Mouse (Mus musculus) liver, embryonic 11.5 days (tissue): ENCODE measurements around the gene Lenep. TPM values are rescaled to one million over a fixed set of nuclear protein-coding genes. Genes with fewer than 3 reads are reported as not detected.

ENCODE experiments used
- ATAC-seq: fragments of 200-750 bp; cut with Nextera tagmentation; replicated peaks from 2 replicates; pipeline ENCODE4 v1.8.0; 2017; ENCODE audit warnings: moderate number of reproducible peaks, mild to moderate bottlenecking, moderate TSS enrichment, moderate library complexity; ENCODE audit not compliant: low FRiP score
- DNase-seq: peaks from one replicate; pipeline ENCODE4 v3.0.0-alpha.2; 2017; ENCODE audit warnings: low spot score
- H3K27ac ChIP-seq: fragments of 300-500 bp; sonication (generic); 2 replicates; pipeline ENCODE4 v1.5.1; 2014; ENCODE audit warnings: mild to moderate bottlenecking, low read depth, low read length, control low read depth
- H3K27me3 ChIP-seq: fragments of 300-500 bp; sonication (generic); replicated peaks from 2 replicates; pipeline ENCODE4 v1.6.1; 2014; ENCODE audit warnings: low read length, mixed read lengths; ENCODE audit not compliant: control insufficient read depth, insufficient read depth
- H3K36me3 ChIP-seq: fragments of 300-500 bp; sonication (generic); 2 replicates; pipeline ENCODE4 v1.6.1; 2014; ENCODE audit warnings: mild to moderate bottlenecking, low read length, moderate library complexity, mixed read lengths; ENCODE audit not compliant: control insufficient read depth, insufficient read depth
- H3K4me1 ChIP-seq: fragments of 300-500 bp; sonication (generic); replicated peaks from 2 replicates; pipeline ENCODE4 v1.6.1; 2014; ENCODE audit warnings: low read length, mixed read lengths; ENCODE audit not compliant: control insufficient read depth, insufficient read depth
- H3K4me2 ChIP-seq: fragments of 300-500 bp; sonication (generic); 2 replicates; pipeline ENCODE4 v1.6.1; 2014; ENCODE audit warnings: mild to moderate bottlenecking, control low read depth, moderate library complexity
- H3K4me3 ChIP-seq: fragments of 300-500 bp; sonication (generic); 2 replicates; pipeline ENCODE4 v1.5.1; 2014; ENCODE audit warnings: low read depth, low read length, control low read depth
- H3K9ac ChIP-seq: fragments of 300-500 bp; sonication (generic); 2 replicates; pipeline ENCODE4 v1.6.1; 2014; ENCODE audit warnings: low read depth, low read length, control low read depth
- H3K9me3 ChIP-seq: fragments of 300-500 bp; sonication (generic); 2 replicates; pipeline ENCODE4 v1.6.1; 2016; ENCODE audit warnings: low read length, inconsistent platforms, mixed read lengths; ENCODE audit not compliant: control insufficient read depth
- WGBS: fragments of 180-500 bp; shearing (Covaris S2); extraction: QIAGEN DNeasy Blood & Tissue Kit; methylation state at CpG from one replicate; pipeline ENCODE4 v1.1.7; 2014; 5-methylcytosine and 5-hydroxymethylcytosine counted together
- polyA plus RNA-seq: library from polyadenylated mRNA; unstranded; fragments of >200 nt; fragmentation: Nextera tagmentation; extraction: Ambion mirVana; gene quantifications from 2 replicates; pipeline ENCODE4 v1.2.1, GENCODE M21; 2014

Gene Lenep
- polyA plus RNA-seq, 1 experiment from 2014 or later = not detected

DNA sequence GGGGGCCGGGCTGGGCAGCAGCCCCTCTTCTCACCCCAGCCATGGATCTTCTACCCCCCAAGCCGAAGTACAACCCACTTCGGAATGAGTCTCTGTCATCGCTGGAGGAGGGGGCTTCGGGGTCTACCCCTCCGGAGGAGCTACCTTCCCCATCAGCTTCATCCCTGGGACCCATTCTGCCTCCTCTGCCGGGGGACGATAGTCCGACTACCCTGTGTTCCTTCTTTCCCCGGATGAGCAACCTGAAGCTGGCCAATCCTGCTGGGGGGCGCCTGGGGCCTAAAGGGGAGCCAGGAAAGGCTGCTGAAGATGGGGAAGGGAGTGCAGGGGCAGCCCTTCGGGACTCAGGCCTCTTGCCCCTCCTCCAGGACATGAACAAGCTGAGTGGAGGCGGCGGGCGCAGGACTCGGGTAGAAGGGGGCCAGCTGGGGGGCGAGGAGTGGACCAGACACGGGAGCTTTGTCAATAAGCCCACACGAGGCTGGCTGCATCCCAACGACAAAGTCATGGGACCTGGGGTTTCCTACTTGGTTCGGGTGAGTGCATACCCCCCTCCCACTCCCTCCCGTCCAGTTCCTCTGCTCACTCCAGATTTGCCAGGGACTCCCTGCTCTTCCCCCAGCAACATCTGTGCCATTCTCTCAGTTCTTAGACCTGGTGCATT lies 19.3 kb upstream of the Lenep start:
- no peak for ATAC-seq
- Histone ChIP-seq H3K36me3 (peaks cover 3% of the 10 kb centered on the region), H3K4me1 (peaks cover 55% of the 10 kb centered on the region), H3K9me3 (no peaks in the 10 kb centered on the region), H3K9ac (peak overlapping the region; percentile 78), H3K4me2 (peak overlapping the region; percentile 98), H3K27ac (peak overlapping the region; percentile 91), H3K4me3 (peak overlapping the region; percentile 64), H3K27me3 (no peaks in the 10 kb centered on the region)
- no peak for DNase-seq
- 14% methylated on average over 22 of the region's 22 CpGs for WGBS

- Histone ChIP-seq H3K27me3 (no peaks in the 10 kb centered on the region), H3K27ac (peak overlapping the region; percentile 91), H3K36me3 (peaks cover 6% of the 10 kb centered on the region), H3K9me3 (no peaks in the 10 kb centered on the region), H3K4me2 (peak overlapping the region; percentile 98), H3K4me1 (peaks cover 55% of the 10 kb centered on the region), H3K4me3 (peak overlapping the region; percentile 64), H3K9ac (peak overlapping the region; percentile 78)
- ATAC-seq (peak; percentile 78), DNase-seq (peak; percentile 73)
- whole genome bisulfite sequencing = 5% methylated on average over 11 of the region's 11 CpGs
Measured at GRCm38 (mm10) chr3:89421002-89421774, 18.6 kb upstream of the Lenep start.

DNA sequence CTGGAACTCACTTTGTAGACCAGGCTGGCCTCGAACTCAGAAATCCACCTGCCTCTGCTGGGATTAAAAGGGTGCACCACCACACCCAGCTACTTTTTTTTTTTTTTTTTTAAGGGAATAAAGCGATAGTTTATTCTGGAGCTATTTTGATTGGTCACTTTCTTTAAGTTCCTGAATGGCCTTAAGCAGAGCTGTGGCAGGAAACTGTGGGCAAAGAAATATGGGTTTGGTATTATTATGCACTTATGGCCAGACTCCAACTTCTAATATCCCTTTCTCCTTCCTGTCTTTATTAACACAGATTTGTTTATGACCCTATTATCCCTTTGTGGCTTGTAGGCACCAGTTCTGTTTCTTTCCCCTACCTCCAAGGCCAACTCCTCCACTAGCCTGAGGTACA lies 17.8 kb upstream of the Lenep start:
- Histone ChIP-seq H3K27me3 (no peaks in the 10 kb centered on the region), H3K9ac (peak overlapping the region; percentile 78; the same call in 1 of the 2 replicates), H3K36me3 (peaks cover 13% of the 10 kb centered on the region), H3K4me3 (peak overlapping the region; percentile 64), H3K27ac (peak overlapping the region; percentile 95), H3K4me2 (peak overlapping the region; percentile 98), H3K4me1 (peaks cover 54% of the 10 kb centered on the region), H3K9me3 (no peaks in the 10 kb centered on the region)
- no peak for ATAC-seq
- 33% methylated on average over 2 of the region's 2 CpGs for WGBS
- DNase-seq = no peak

- H3K4me3 ChIP-seq = peak overlapping the region; percentile 63
- peaks cover 17% of the 10 kb centered on the region for H3K36me3 ChIP-seq
- DNase-seq = no peak
- peaks cover 51% of the 10 kb centered on the region for H3K4me1 ChIP-seq
- H3K4me2 ChIP-seq = peak overlapping the region; percentile 98
- H3K9me3 ChIP-seq = no peaks in the 10 kb centered on the region
- peak overlapping the region; percentile 95 for H3K27ac ChIP-seq
- H3K27me3 ChIP-seq = no peaks in the 10 kb centered on the region
- 22% methylated on average over 3 of the region's 3 CpGs for WGBS
- no peak for ATAC-seq
- peak overlapping the region; percentile 75 for H3K9ac ChIP-seq
Measured at GRCm38 (mm10) chr3:89419981-89420380, 17.4 kb upstream of the Lenep start.

GRCm38 (mm10) chr3:89419571-89419970 lies 17.0 kb upstream of the Lenep start:
- Histone ChIP-seq H3K4me2 (peak overlapping the region; percentile 98), H3K36me3 (peaks cover 21% of the 10 kb centered on the region), H3K27ac (peak overlapping the region; percentile 95), H3K4me1 (peaks cover 47% of the 10 kb centered on the region), H3K9ac (peak overlapping the region; percentile 75), H3K4me3 (peak overlapping the region; percentile 63), H3K27me3 (no peaks in the 10 kb centered on the region), H3K9me3 (no peaks in the 10 kb centered on the region)
- no peak for ATAC-seq
- WGBS = 5% methylated on average over 9 of the region's 9 CpGs
- no peak for DNase-seq

DNA sequence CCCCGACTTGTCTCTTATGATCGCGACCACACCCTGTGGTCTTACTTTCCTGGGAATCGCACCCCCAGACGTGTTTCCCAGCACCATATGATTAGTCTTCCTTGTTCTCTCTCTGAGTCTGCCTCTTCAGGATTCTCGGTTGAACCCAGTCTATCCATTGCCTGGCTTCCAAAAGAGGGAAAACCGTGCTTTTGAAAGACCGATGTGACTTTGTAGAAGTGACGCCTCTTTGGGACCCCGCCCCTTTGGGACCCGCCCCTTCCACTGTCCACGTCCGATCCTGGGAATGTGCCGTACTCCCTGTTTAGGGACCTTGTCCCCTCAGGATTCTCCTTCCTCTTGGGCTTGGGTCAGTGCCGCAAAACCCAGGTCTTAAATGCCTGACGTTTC lies 16.3 kb upstream of the Lenep start:
- H3K36me3 ChIP-seq = peaks cover 27% of the 10 kb centered on the region
- H3K27ac ChIP-seq = peak overlapping the region; percentile 95
- peak overlapping the region; percentile 75 for H3K9ac ChIP-seq
- H3K4me1 ChIP-seq = peaks cover 41% of the 10 kb centered on the region
- no peaks in the 10 kb centered on the region for H3K27me3 ChIP-seq
- peak overlapping the region; percentile 98 for H3K4me2 ChIP-seq
- DNase-seq (peak; percentile 89), ATAC-seq (peak; percentile 3; the same call in 1 of the 2 replicates)
- whole genome bisulfite sequencing = under 1% methylated on average over 16 of the region's 16 CpGs
- H3K9me3 ChIP-seq = no peaks in the 10 kb centered on the region
- H3K4me3 ChIP-seq = peak overlapping the region; percentile 63

DNA sequence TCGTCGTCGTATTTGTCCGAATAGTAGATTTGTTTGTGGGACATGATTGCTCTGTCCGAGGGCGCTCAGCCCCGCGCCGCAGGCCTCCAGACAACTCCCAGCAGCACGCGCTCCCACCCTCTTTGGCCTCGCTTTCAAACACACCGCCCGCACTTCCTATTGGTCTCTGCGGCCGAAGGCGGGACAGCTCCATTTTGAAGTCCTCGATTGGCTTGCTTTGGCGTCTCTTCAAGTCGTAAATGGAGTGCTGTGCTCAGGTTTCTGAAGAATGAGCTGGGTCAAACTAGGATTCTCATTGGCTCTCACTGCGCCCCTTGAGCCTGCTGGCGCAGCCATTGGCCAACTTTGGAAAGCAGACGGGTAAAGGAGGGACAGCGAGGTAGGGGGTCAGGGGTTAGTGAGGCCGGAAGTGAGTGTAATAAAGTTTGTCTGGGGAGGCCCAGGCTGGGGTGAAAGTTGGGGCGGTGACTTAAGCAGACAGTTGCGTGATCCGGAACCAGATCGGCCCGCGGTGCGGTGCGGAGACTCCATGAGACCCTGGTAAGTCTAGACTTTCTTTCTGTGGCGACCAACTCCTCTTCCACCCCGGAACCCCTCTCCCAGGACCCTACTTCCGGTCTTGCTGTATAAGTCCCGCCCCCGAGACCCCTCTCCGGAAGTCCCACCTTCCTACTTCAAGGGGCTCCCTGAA lies 15.7 kb upstream of the Lenep start, which contains the start of the genes Cks1b and Shc1:
TSS of gene Cks1b (minus strand) at position 214 of the 691 bp plus-strand sequence.
TSS of gene Shc1 (plus strand) at position 274 of the 691 bp plus-strand sequence.
- H3K4me1 ChIP-seq = peaks cover 35% of the 10 kb centered on the region
- DNase-seq (peak; percentile 93), ATAC-seq (peak; percentile 91)
- peak within 1 kb of the TSS; percentile 75 for H3K9ac ChIP-seq
- no peaks in the 10 kb centered on the region for H3K9me3 ChIP-seq
- H3K4me3 ChIP-seq = peak within 1 kb of the TSS; percentile 63
- peak within 1 kb of the TSS; percentile 98 for H3K4me2 ChIP-seq
- peak within 1 kb of the TSS; percentile 95 for H3K27ac ChIP-seq
- peaks cover 26% of the 10 kb centered on the region for H3K36me3 ChIP-seq
- no peaks in the 10 kb centered on the region for H3K27me3 ChIP-seq
- under 1% methylated on average over 39 of the region's 39 CpGs for WGBS

DNA sequence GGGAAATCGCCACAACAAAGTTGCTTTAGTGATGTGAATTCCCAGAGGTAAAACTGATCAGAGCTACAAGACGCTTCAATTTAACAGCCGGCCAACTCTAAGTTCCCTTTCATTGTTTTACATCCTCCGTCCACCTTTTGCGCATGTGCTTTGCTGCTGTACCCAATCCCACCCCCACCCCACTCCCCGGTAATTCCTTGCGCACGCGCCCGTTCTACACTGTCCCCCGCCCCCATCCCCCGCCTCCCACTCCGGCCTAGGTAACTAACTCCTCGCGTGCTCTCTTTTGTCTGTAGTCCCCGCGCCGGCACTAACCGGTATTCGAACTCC lies 15.2 kb upstream of the Lenep start:
- no peak for DNase-seq
- Histone ChIP-seq H3K27me3 (no peaks in the 10 kb centered on the region), H3K4me1 (peaks cover 31% of the 10 kb centered on the region), H3K9me3 (no peaks in the 10 kb centered on the region), H3K36me3 (peaks cover 26% of the 10 kb centered on the region), H3K4me2 (peak overlapping the region; percentile 98), H3K9ac (peak overlapping the region; percentile 75), H3K27ac (peak overlapping the region; percentile 95), H3K4me3 (peak overlapping the region; percentile 63)
- WGBS = under 1% methylated on average over 20 of the region's 20 CpGs
- peak; percentile 37 for ATAC-seq
